Mouse (Mus musculus): ENCODE results near the gene Ltbp1. TPM values are rescaled to one million over a fixed set of nuclear protein-coding genes. Genes with fewer than 3 reads are reported as not detected.

Gene Ltbp1
- polyA plus RNA-seq, 1 experiment from 2014 or later, result 7.3 TPM

GRCm38 (mm10) chr17:75067314-75067713, 61.9 kb downstream of the Ltbp1 start:
- H3K36me3 ChIP-seq (ENCODE audit: control insufficient read depth, insufficient read depth, low read length), result no peaks in the 10 kb centered on the region
- H3K27me3 ChIP-seq (ENCODE audit: control insufficient read depth, insufficient read depth, low read length), result no peaks in the 10 kb centered on the region
- H3K4me1 ChIP-seq (ENCODE audit: control insufficient read depth, insufficient read depth, low read length), result peaks cover 4% of the 10 kb centered on the region; the same call in 1 of the 2 replicates
- H3K27ac ChIP-seq (ENCODE audit: low read depth, low read length), result no peak overlapping the region
- DNase-seq (ENCODE audit: low spot score), result peak; percentile 24
- 0 out of 2 replicates have a peak, but pooled peaks have one; percentile 48 for ATAC-seq (ENCODE audit: insufficient read depth, low FRiP score, low TSS enrichment)
- H3K9me3 ChIP-seq (ENCODE audit: control insufficient read depth, low read length), result no peaks in the 10 kb centered on the region
- WGBS, result 7% methylated on average over 8 of the region's 8 CpGs
- H3K4me2 ChIP-seq (ENCODE audit: low read depth), result no peak overlapping the region
- no peak overlapping the region for H3K4me3 ChIP-seq (ENCODE audit: low read depth, low read length)
- no peak overlapping the region for H3K9ac ChIP-seq (ENCODE audit: low read length)

DNA sequence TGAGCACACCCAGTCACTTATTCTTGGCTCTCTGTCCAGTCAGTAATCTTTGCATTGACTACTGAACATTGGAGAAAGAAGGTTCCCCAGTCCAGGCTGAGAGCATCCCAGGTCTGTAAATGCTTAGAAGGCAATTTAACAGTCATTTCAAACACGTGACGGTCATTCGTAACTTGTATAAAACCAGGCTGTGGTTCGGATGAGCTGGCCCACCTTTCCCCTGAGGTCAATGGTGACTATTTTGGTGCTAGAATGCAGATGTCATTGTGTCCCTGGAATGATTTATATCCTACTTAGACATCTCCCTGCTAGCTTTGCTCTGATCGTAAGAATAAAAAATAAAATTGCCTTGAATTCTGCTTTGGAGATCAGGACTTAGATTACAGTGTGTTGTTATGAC, 63.9 kb downstream of the Ltbp1 start:
- Histone ChIP-seq H3K9ac (ENCODE audit: low read length) (no peak overlapping the region), H3K36me3 (ENCODE audit: control insufficient read depth, insufficient read depth, low read length) (no peaks in the 10 kb centered on the region), H3K9me3 (ENCODE audit: control insufficient read depth, low read length) (no peaks in the 10 kb centered on the region), H3K27me3 (ENCODE audit: control insufficient read depth, insufficient read depth, low read length) (no peaks in the 10 kb centered on the region), H3K4me3 (ENCODE audit: low read depth, low read length) (no peak overlapping the region), H3K27ac (ENCODE audit: low read depth, low read length) (no peak overlapping the region), H3K4me1 (ENCODE audit: control insufficient read depth, insufficient read depth, low read length) (peaks cover 4% of the 10 kb centered on the region; the same call in 1 of the 2 replicates), H3K4me2 (ENCODE audit: low read depth) (no peak overlapping the region)
- 85% methylated on average over 5 of the region's 5 CpGs for WGBS
- DNase-seq (ENCODE audit: low spot score) (no peak), ATAC-seq (ENCODE audit: insufficient read depth, low FRiP score, low TSS enrichment) (no peak)

DNA sequence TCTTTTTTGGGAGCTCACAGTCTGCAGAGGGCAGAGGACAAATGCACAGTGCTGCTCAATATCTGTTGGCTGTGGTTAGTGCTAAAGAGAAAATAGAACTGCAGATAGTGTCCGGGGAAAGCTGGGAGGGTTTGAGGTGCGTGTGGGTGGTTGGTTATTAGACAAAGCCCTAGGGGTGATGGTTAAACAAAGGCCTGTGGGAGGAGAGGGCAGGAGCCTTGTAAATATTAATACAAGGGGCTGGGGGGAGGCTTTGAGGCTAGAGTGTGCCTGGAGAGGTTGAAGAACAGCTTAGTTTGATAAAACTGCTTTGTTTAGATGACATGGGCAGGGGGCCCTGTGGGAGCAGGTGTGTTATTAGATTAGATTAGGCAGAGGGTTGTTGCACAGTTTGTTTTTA, 65.8 kb downstream of the Ltbp1 start:
- Histone ChIP-seq H3K36me3 (ENCODE audit: control insufficient read depth, insufficient read depth, low read length) (no peaks in the 10 kb centered on the region), H3K9me3 (ENCODE audit: control insufficient read depth, low read length) (no peaks in the 10 kb centered on the region), H3K9ac (ENCODE audit: low read length) (no peak overlapping the region), H3K4me2 (ENCODE audit: low read depth) (no peak overlapping the region), H3K27me3 (ENCODE audit: control insufficient read depth, insufficient read depth, low read length) (no peaks in the 10 kb centered on the region), H3K4me3 (ENCODE audit: low read depth, low read length) (no peak overlapping the region), H3K4me1 (ENCODE audit: control insufficient read depth, insufficient read depth, low read length) (peaks cover 4% of the 10 kb centered on the region; the same call in 1 of the 2 replicates), H3K27ac (ENCODE audit: low read depth, low read length) (no peak overlapping the region)
- WGBS, result 35% methylated on average over 2 of the region's 2 CpGs
- ATAC-seq (ENCODE audit: insufficient read depth, low FRiP score, low TSS enrichment), result no peak
- DNase-seq (ENCODE audit: low spot score), result no peak

DNA sequence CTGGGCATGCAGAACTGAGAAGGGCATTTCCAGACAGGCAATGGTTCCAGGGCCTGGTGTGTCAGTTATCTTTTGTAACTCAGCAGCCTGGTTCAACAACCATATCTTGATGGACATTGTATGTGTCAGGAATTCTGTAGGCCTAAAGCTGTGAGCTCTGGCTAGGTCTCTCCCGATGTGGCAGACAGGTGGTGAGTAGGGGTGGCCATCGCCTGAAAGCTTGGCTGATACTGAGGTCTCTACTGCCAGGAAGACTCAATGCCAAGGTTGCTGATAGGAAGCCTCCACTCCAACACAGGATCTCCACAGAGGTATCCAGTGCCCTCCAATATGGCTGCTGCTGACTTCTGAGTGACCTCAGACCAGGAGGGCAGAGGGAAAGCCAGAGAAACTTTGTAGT, 66.4 kb downstream of the Ltbp1 start:
- 98% methylated on average over 2 of the region's 2 CpGs for whole genome bisulfite sequencing
- no peak for ATAC-seq (ENCODE audit: insufficient read depth, low FRiP score, low TSS enrichment)
- Histone ChIP-seq H3K27me3 (ENCODE audit: control insufficient read depth, insufficient read depth, low read length) (no peaks in the 10 kb centered on the region), H3K27ac (ENCODE audit: low read depth, low read length) (no peak overlapping the region), H3K36me3 (ENCODE audit: control insufficient read depth, insufficient read depth, low read length) (no peaks in the 10 kb centered on the region), H3K9ac (ENCODE audit: low read length) (no peak overlapping the region), H3K4me1 (ENCODE audit: control insufficient read depth, insufficient read depth, low read length) (peaks cover 4% of the 10 kb centered on the region; the same call in 1 of the 2 replicates), H3K4me2 (ENCODE audit: low read depth) (no peak overlapping the region), H3K9me3 (ENCODE audit: control insufficient read depth, low read length) (no peaks in the 10 kb centered on the region), H3K4me3 (ENCODE audit: low read depth, low read length) (no peak overlapping the region)
- DNase-seq (ENCODE audit: low spot score), result no peak

GRCm38 (mm10) chr17:75073887-75074286, 68.5 kb downstream of the Ltbp1 start:
- no peak overlapping the region for H3K9ac ChIP-seq (ENCODE audit: low read length)
- no peaks in the 10 kb centered on the region for H3K27me3 ChIP-seq (ENCODE audit: control insufficient read depth, insufficient read depth, low read length)
- no peaks in the 10 kb centered on the region for H3K36me3 ChIP-seq (ENCODE audit: control insufficient read depth, insufficient read depth, low read length)
- no peak for DNase-seq (ENCODE audit: low spot score)
- H3K4me3 ChIP-seq (ENCODE audit: low read depth, low read length), result no peak overlapping the region
- no peak for ATAC-seq (ENCODE audit: insufficient read depth, low FRiP score, low TSS enrichment)
- H3K9me3 ChIP-seq (ENCODE audit: control insufficient read depth, low read length), result no peaks in the 10 kb centered on the region
- no peaks in the 10 kb centered on the region for H3K4me1 ChIP-seq (ENCODE audit: control insufficient read depth, insufficient read depth, low read length)
- H3K27ac ChIP-seq (ENCODE audit: low read depth, low read length), result no peak overlapping the region
- H3K4me2 ChIP-seq (ENCODE audit: low read depth), result no peak overlapping the region
- WGBS, result 71% methylated on average over 8 of the region's 8 CpGs

GRCm38 (mm10) chr17:75074978-75075699, 69.8 kb downstream of the Ltbp1 start:
- DNase-seq (ENCODE audit: low spot score) (peak; percentile 21), ATAC-seq (ENCODE audit: insufficient read depth, low FRiP score, low TSS enrichment) (no peak)
- Histone ChIP-seq H3K4me1 (ENCODE audit: control insufficient read depth, insufficient read depth, low read length) (no peaks in the 10 kb centered on the region), H3K9me3 (ENCODE audit: control insufficient read depth, low read length) (no peaks in the 10 kb centered on the region), H3K9ac (ENCODE audit: low read length) (no peak overlapping the region), H3K4me2 (ENCODE audit: low read depth) (no peak overlapping the region), H3K27ac (ENCODE audit: low read depth, low read length) (no peak overlapping the region), H3K27me3 (ENCODE audit: control insufficient read depth, insufficient read depth, low read length) (no peaks in the 10 kb centered on the region), H3K4me3 (ENCODE audit: low read depth, low read length) (no peak overlapping the region), H3K36me3 (ENCODE audit: control insufficient read depth, insufficient read depth, low read length) (no peaks in the 10 kb centered on the region)
- 75% methylated on average over 19 of the region's 19 CpGs for WGBS

DNA sequence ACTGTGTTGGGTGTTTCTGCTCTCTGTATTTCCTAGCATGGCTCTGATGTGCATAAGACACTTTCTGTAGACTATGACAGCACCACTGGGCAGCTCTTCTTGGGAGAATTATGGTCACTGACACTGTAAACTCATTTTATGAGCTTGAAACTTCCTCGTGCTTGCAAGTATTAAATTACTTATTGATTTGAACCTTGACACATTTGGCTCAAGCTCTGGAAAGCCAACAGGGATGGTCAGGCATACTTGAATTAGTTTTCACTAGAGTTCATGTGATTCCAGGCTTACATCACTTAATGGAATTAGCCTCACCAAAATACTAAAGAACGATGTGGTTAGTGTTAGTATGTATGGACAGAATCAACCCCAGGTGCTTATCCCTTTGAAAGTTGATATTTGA, 76.0 kb downstream of the Ltbp1 start:
- no peaks in the 10 kb centered on the region for H3K36me3 ChIP-seq (ENCODE audit: control insufficient read depth, insufficient read depth, low read length)
- H3K4me2 ChIP-seq (ENCODE audit: low read depth), result no peak overlapping the region
- no peak for ATAC-seq (ENCODE audit: insufficient read depth, low FRiP score, low TSS enrichment)
- DNase-seq (ENCODE audit: low spot score), result no peak
- H3K4me1 ChIP-seq (ENCODE audit: control insufficient read depth, insufficient read depth, low read length), result no peaks in the 10 kb centered on the region
- no peaks in the 10 kb centered on the region for H3K27me3 ChIP-seq (ENCODE audit: control insufficient read depth, insufficient read depth, low read length)
- no peak overlapping the region for H3K27ac ChIP-seq (ENCODE audit: low read depth, low read length)
- WGBS, result 80% methylated on average over 2 of the region's 2 CpGs
- no peak overlapping the region for H3K4me3 ChIP-seq (ENCODE audit: low read depth, low read length)
- H3K9ac ChIP-seq (ENCODE audit: low read length), result no peak overlapping the region
- H3K9me3 ChIP-seq (ENCODE audit: control insufficient read depth, low read length), result no peaks in the 10 kb centered on the region

DNA sequence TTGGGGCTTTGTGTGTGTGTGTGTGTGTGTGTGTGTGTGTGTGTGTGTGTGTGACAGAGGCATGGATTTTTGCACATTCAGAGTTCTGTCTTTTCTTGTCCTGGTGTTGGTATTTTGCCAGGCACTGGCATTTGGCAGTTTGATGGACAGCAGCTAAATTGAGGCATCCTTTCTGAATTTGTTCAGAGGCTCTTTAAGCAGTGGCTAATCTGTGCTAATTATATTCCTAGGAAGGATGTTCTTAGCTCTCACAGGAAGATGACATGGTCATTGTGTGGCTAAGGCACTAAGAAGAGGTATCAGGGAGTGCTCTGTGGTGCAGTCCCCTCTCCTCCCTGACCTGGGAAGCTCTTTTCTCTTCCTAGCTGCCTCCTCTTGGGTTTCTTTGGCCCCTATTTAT, 77.1 kb downstream of the Ltbp1 start:
- no peak overlapping the region for H3K9ac ChIP-seq (ENCODE audit: low read length)
- H3K4me2 ChIP-seq (ENCODE audit: low read depth), result no peak overlapping the region
- H3K4me3 ChIP-seq (ENCODE audit: low read depth, low read length), result no peak overlapping the region
- H3K27me3 ChIP-seq (ENCODE audit: control insufficient read depth, insufficient read depth, low read length), result no peaks in the 10 kb centered on the region
- H3K27ac ChIP-seq (ENCODE audit: low read depth, low read length), result no peak overlapping the region
- ATAC-seq (ENCODE audit: insufficient read depth, low FRiP score, low TSS enrichment) (no peak), DNase-seq (ENCODE audit: low spot score) (no peak)
- H3K36me3 ChIP-seq (ENCODE audit: control insufficient read depth, insufficient read depth, low read length), result no peaks in the 10 kb centered on the region
- H3K9me3 ChIP-seq (ENCODE audit: control insufficient read depth, low read length), result no peaks in the 10 kb centered on the region
- H3K4me1 ChIP-seq (ENCODE audit: control insufficient read depth, insufficient read depth, low read length), result no peaks in the 10 kb centered on the region

DNA sequence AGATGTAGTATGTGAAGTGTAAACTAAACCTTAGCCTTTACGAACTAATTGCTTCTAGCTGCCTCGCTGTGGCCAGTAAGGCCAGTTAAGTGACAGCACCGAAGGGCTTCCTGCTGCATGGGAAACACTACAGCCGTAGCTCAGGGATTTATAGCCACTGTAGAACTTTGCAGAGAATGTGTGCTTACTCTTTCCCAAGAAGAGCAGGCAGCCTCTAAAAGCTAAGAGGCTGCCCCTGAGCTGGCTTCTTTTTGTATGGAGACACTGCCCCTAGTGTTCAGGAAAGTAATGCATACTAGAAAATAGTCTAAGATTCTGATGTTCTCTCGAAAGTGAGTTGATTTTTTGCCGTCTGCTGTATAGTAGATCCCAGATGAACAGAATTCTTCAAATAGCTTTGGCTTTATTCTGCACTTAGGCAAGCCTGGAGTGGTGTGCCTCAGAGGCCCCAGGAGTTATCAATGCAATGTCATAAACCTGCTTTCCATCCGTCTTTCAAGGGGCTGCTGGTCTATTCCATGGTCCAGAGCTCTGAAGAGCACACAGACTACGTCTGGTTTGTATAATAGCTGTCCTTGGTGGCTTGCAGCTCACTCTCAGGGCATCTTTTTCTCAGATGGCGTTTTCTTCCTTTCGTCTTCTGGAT, 82.1 kb downstream of the Ltbp1 start:
- no peaks in the 10 kb centered on the region for H3K36me3 ChIP-seq (ENCODE audit: control insufficient read depth, insufficient read depth, low read length)
- no peak overlapping the region for H3K4me3 ChIP-seq (ENCODE audit: low read depth, low read length)
- H3K9ac ChIP-seq (ENCODE audit: low read length), result no peak overlapping the region
- ATAC-seq (ENCODE audit: insufficient read depth, low FRiP score, low TSS enrichment) (peak; percentile 53; the same call in 1 of the 2 replicates), DNase-seq (ENCODE audit: low spot score) (peak; percentile 20)
- no peaks in the 10 kb centered on the region for H3K27me3 ChIP-seq (ENCODE audit: control insufficient read depth, insufficient read depth, low read length)
- no peaks in the 10 kb centered on the region for H3K9me3 ChIP-seq (ENCODE audit: control insufficient read depth, low read length)
- no peak overlapping the region for H3K27ac ChIP-seq (ENCODE audit: low read depth, low read length)
- WGBS, result 39% methylated on average over 10 of the region's 10 CpGs
- no peak overlapping the region for H3K4me2 ChIP-seq (ENCODE audit: low read depth)
- no peaks in the 10 kb centered on the region for H3K4me1 ChIP-seq (ENCODE audit: control insufficient read depth, insufficient read depth, low read length)
